Mouse (Mus musculus) left cerebral cortex, adult 8-10 months (tissue): ENCODE data around the gene Crybb2. TPM values are rescaled to one million over a fixed set of nuclear protein-coding genes. Genes with fewer than 3 reads are reported as not detected.
"Not testable (repeated sequence)": the region's sequence is repeated elsewhere in the genome, so short reads cannot be mapped to it uniquely, and the experiment has no call there.

Experiments
- DNase-seq, 2 experiments: peaks; one replicate each; pipeline ENCODE4 v3.0.0; 2022; ENCODE audit warnings: low spot score in 2 of 2
- total RNA-seq, 4 experiments: library from RNA; stranded (reverse); gene quantifications; 2 replicates each; pipeline ENCODE4 v1.2.4; 2022

Gene Crybb2
- total RNA-seq: not detected

DNA sequence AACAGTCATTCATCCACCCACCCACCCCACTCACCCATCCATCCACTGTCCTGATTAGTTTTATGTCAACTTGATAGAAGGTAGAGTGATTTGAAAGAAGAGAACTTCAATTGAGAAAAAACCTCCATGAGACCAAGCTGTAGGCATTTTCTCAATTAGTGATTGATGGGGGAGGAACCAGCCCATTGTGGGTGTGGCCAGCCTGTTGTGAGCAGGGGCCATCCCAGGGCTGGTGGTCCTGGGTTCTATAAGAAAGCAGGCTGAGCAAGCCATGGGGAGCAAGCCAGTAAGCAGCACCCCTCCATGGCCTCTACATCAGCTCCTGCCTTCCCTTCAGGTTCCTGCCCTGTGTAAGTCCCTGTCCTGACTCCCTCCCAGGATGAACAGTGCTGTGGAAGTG, at the start of gene Crybb2:
Gene Crybb2, minus strand, starts transcription at position 101 of the 400 bp plus-strand sequence.
- no peak for DNase-seq

DNA sequence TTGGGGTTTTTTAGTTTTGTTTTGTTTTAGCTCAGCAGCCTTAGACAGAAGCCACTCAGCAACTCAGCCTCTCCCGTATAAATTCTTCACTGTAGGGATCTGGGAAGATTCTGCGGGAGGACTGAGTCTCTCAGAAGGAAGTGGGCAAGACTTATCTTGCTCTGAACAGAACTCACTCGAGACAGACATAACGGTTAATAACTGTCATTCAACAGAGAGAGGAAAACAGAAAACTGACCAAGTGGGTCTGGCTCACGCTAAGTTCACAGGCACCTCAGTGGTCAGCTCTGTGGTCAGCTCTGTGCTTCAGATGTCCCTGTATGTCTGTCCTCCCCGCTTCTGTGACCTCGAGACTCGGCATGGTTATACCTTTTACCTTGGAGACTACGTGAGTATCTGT, 49.4 kb upstream of the Crybb2 start:
- no peak for DNase-seq

DNA sequence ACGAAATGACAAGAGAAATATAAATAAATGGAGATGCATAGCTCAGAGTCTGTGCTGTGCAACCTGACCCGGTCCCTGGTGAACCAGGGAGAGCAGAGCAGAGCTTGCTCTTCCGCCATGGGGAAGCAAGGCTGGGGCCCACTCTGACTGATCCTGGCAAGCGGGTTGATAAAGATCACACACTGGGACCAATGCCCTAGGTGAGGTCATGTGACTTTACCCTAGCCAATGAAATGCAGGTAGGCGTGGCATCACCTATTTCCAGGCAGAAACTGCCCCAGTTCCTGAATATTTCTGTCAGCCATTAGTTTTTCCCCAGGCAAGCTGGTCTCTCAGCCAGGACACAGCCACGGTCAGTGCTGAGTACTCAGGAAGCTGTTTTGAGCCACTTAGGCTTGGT, 48.8 kb upstream of the Crybb2 start:
- DNase-seq: no peak

DNA sequence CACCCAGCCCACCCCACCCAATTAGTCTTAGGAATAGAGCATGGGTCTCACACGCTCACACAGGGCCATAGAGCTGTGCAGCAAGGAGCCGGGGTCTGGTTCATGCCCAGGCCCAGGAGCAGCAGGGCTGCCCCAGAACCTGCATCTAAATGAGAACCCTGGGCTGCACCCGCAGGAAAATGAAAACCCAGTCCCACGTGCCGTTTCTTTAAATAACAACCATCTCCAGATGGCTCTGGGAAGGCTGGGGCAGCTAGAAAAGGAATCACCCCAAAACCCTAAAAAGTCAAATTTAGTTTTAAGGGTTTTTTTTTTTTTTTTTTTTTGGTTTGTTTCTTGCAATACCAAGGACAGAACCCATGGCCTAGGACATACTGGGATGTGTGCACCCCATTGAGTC, 47.4 kb upstream of the Crybb2 start:
- DNase-seq: no peak

DNA sequence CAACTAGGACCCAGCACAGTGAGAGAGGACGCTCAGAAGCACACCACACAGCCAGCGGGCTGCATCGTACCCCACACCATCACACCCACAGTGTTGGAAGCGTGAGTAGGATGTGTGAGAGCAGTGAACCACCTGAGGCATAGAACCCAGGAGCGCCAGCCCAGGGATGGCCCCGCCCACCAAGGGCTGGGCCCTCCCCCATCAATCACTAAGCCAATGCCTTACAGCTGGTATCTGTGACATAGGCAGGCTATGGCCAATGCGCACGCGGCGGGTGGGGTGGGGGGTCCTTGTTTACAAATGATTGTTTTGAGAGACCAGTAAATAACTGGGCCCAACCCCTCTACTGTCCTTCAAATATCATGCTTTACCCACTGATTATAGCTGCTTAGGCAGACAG, 46.0 kb upstream of the Crybb2 start:
- DNase-seq: no peak

DNA sequence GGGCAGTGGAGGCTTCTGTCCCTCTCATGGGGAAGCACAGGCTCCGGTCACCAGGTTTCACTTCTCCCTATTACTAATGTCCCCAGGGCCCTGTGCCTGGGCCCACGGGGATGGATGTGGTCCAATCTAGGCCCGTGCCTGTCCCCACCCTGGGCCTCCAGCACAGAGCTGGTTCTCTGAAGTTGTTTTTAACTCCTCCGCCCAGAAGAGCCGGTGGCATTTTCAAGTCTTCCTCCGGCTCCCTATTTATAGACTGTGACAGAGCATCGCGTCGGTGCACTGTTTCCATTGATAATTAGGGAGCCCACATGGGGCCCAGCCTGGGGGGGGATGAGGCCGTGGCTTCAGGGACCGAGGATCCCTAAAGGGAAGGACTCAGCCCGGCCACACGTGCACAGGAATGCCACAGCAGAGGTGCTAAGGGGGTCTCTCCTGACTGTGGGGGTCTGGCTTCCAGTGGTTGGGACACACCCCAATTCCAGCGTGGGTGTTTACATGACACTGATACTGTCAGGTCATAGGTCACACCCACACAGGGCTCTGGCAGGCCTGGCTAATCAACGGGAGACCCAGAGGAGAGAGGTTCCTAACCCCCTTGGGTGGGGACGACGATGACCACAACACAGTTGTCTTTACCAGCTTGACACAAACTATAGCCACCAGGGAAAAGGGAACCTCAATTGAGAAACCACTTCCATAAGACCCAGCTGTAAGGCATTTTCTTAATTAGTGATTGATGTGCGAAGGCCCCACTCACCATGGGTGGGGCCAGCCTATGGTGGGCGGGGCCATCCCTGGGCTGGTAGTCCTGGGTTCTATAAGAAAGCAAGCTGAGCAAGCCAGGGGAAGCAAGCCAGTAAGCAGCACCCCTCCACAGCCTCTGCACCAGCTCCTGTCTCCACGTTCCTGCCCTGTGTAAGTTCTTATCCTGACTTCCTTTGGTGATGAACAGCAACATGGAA, 44.6 kb upstream of the Crybb2 start:
- DNase-seq: no peak

DNA sequence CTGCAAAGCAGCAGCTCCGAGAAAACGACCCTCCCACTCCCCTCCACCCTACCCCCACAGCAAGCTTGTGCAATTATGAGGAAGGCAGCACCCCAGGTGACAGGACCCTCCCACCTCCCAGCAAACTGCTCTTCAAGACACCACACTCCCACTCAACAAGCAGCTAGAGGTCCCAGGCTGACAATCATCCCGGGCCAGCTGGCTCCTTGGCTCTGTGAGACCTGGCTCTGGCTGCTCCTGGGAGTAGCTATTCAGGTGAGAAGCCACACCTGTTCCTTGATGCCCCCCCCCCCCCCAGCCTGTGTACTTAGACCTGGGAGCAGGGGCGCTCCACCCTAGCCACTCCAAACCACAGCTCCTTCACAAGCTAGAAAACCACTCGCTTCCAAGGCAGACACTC, 43.2 kb upstream of the Crybb2 start:
- no peak for DNase-seq

DNA sequence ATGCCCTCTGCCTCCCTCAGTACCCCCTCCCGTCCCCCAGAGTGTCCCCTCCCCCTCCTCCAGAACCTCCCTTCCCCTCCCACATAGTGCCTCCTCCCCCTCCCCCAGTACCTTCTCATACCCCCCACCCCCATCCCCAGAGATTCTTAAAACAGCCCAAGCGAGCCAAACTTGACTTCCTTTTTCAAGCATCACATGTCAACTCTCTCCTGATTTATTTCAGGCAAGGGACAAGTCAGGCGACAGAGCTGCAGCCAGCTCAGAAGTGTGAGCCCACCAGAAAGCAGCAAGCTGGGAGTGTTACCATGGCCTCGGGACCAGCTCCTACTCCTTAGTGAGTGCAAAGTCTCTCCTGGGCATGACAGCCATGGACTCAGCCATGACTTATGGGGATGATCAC, 41.4 kb upstream of the Crybb2 start:
- no peak for DNase-seq

DNA sequence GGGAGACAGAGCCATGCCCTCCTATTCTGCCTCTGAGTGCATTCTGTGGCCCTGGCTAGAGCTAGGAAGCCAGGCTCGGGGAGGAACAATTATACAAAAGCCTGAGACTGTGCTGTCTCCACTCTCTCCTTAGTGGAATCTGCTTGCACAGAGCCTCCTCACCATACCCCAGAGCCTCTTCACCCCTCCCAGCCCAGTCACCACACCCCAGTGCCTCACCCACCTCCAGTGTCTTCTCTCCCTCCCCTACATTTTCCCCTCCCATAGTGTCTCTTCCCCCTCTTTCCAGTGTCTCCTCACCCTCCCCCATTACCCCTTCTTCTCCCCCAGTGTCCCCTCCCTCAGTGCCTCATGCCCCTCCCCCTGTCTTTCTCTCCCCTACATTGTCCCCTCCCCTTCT, 41.0 kb upstream of the Crybb2 start:
- no peak for DNase-seq

DNA sequence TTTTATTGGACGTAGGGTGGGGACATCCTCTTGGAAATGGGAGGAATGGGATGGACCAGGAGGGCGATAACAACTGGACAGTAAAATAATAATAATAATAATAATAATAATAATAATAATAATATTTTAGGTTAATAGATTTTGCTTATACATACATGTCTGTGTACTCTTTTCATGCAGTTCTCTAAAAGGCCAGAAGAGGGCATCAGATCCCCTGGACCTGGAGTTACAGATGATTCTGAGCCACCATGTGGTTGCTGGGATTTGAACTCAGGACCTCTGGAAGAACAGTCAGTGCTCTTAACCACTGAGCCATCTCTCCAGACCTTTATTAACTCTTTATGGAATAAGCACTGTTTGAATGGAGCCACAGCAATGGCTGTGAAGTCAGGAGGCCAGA, 39.7 kb upstream of the Crybb2 start:
- DNase-seq: not testable (repeated sequence)

DNA sequence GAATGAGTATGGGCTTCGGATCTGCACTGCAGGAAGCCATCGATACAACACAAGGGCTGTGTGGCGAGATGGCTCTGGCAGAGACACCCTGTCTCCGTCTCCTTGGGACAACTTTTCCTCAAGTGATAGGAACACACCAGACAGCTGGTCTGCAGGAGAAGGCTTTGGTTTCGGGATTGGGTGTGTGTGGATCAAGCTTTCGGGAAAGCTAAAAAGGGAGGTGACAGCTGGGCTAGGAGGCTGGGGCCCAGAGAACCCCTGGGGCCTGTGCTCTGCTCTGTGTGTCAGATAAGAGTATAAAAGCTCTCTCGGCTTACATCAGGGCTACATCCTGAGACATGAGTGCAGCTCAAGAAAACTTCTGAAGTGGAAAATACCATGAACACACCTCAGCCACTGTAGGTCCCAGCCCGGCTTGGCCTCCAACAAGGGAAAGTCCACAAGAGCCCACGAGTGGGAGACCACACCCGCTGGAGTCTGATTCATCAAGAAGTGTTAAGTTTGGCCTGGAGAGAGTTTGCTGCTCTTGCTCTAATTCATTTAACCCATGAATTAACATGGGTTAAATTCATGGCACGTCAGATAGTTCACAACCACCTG, 38.3 kb upstream of the Crybb2 start:
- no peak for DNase-seq

DNA sequence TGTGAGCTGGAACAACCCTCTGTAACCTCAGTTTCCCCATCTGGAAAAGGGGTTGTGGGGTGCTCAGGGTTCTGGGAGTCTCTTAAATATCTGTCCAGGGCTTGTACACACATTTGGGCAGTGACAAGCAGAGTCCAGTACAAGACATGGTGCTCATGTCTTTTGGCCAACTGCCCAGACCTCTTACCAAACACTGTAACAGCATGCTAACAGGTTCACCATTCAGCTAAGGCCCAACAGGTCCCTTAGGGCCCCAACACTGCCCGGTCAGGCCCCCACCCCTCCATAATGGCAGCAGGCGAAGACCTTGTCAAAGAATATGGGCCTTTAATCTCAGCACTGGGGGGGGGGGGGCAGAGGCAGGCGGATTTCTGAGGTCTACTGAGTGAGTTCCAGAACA, 37.8 kb upstream of the Crybb2 start:
- DNase-seq: no peak

DNA sequence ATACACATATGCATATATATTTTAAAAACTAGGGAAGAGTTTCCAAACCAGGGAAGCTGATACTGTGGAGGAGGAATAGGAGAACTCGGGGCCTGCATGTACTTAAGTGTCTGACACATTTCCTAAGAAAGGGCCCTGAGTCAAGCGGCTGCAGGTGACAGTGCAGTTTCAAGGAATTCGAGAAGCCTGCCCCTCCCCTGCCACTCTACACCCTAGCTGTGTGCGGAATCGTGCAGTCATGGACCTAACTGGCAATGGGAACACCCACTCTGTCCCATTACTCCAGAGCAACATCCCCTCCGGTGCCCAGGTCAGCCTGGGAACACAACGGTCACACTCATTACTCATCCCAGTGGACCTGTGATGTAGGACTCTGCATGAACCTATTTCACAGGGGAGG, 36.7 kb upstream of the Crybb2 start:
- no peak for DNase-seq

DNA sequence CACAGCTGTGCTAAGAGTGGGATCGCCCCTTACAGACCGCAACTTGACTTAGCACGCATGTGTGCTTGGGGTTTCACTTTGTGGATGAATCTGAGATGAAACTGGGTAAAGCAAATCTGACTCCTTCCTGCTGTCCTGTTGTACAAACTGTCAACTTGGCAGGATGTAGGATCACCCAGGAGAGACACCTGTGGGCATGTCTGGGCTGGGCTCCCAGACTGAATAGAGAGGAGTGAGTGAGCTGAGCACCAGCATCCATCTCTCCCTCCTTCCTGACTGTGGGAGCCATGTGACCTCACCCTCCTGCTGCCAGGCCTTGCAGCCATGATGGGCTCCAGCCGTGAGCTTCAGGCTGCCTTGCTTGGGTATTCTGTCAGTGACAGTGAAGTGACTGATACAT, 35.6 kb upstream of the Crybb2 start:
- DNase-seq: no peak

DNA sequence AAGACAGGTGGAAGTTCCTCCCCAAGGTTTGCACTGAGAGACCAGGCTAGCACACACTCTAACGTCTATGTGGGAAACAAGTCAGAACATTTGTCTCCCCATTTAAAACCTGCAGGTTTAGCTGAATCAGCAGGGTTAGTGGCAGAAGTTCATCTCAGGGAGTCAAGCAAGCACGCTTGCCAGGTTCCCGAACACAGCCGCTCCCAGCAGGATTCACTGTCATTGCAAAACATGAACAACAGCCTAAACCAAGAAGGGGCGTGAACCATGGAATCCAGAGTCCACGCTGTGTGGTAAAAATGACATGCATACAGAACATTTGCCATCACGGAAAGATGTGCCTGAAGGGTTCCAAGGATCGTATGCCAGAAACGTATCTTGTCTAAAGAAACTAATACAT, 35.1 kb upstream of the Crybb2 start:
- no peak for DNase-seq

DNA sequence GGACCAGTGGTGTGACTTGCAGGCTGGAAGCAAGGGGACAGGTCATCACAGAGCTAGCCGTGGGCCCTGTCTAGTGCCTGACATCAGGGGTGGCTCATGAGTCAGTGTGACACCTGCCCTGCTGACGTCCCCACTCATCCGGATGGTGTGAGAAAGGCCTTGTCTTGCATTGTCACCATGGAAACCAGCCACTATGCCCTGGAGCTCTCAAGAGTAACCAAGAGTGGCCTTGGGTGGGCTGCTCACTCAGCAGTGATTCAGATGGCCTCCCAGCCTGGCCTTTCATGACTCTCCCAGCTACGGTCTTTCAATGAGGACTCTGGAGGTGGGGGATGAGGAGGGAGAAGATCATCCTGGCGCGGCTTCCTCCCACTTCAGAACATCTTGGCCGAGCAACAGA, 32.5 kb upstream of the Crybb2 start:
- DNase-seq: no peak

DNA sequence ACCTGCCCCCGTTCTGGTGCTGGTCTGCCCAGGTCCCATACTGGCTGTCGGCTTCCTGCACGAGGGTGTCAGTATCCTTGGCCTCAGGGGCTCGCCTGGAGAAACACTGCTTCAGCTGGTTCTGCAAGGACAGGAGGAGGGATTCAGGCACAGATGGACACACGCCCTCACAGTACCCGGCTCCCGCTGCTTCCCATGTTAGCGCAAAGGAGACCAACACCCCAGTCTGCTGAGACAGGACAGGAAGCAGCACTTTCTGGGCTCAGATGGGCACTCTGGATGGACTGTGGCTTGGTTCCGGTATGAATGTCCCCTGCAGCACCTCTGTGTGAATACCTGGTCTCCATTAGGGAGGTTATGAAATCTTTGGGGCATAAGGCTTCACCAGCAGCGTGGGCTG, 31.5 kb upstream of the Crybb2 start:
- DNase-seq: no peak

DNA sequence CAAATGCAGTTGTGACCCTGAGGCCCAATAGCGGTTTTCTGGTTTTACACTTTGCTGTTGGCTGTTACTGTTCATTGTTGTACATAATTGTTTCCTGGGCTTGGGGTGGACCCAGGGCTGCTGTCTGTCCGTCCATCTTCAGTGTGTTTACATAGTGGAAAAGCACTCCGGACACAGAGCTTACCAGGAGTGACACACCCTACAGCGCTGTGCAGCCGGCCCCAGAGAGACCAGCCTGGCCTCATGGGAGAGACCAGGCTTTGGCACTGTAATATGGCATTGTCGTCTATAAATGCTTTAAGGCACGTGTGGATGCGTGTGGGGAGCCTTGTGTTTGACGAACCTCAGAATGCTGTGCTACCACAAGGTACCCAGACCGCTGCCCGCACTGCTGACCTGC, 30.5 kb upstream of the Crybb2 start:
- DNase-seq: no peak

DNA sequence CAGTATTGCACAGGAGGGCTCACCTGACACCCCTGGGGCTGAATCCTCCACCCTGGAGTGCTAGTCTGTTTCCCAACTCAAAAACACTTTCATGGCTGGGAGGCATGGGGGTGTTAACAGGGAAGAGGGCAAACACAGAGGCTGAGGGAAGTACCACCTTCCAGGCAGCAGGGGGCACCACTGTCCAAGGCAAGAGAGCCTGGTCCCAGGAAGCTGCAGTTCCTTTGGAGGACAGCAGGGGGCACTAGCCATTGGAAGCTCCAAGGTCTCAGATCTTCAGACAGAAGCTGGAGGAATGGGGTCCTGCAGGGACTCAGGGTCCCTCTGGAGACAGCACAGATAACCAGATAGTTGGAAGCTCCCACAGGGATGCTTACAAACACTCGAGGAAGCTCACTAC, 29.6 kb upstream of the Crybb2 start:
- DNase-seq: peak in 1 of 2 experiments; percentile 91

DNA sequence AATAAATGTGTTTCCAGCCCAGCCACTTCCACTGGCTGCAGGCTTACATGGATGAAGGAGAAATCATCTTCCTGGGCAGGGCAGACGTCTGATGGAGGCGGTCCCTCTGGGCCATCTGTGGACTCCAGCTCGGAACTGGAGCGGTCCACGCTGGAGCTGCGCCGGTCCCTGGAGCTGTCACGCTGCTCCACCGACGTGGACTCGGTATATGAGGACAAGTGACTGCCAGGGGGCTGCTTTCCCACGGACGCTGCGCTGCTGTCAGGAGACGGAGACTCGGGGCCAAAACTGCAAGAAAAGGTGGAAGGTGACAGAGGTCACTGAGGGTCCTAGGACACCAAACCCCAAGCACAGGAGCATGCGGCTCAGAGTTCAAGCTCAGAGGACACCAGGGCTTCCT, 27.6 kb upstream of the Crybb2 start:
- DNase-seq: no peak

DNA sequence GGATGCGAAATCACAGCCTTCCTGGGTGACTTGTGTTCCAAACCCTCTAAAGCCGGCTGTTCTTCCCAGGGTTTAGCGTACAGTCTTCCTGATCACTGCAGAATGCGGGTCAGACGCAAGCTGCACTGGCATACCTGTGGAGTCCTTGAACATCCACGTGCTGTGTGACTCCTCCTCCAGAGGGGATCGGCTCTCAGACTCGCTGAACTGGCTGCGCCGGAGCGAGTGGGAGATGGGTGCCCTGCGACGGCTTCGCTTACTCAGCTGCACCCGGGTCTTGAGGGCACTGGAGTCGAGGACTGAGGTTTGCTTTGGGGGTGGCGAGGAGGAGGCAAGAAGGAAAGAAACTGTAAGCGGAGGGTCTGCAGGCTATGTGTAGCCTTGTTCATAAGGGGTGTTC, 25.5 kb upstream of the Crybb2 start:
- DNase-seq: no peak

DNA sequence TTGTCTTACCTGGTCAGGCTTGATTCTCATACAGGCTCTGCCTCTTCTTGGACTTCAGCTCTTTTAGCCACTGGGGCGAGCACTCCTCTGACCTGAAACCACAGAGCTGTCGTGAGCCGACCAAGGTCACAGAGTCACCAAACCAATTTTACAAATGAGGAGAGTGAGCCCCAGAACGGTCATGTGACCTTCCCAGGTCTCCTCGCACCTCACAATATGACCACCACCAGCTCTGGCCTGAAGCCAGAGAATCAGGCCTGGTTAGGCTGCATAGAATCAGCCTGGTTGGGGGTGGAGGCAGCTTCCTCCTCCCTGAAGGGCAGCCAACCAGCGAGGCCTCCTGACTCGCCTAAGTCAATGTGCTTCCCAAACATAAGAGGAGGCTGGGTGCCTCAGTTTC, 22.5 kb upstream of the Crybb2 start:
- no peak for DNase-seq

DNA sequence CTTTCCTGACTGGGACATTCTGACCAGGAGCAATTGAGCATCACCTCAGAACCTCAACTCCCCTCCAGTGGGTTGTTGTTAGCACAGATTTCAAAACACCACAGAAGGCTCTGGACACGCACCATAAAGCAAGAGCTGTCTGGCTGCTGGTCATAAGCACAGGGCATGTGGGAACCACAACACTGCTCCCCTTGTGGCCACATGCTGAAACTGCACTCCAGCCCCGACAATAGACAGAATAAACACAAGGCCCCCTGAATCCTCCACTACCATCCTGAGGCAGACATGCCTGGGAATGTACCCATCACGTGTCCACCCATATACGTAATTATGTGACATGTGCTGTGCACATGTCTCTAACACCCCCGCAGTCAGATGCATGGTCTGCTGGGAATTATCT, 21.2 kb upstream of the Crybb2 start:
- DNase-seq: no peak
